Mouse (Mus musculus): ENCODE measurements around the gene Olfr319. TPM values are rescaled to one million over a fixed set of nuclear protein-coding genes. Genes with fewer than 3 reads are reported as not detected.
"Not testable (repeated sequence)": the region's sequence is repeated elsewhere in the genome, so short reads cannot be mapped to it uniquely, and the experiment has no call there.

Olfr319 gene
- polyA plus RNA-seq, 1 experiment, result not detected

DNA sequence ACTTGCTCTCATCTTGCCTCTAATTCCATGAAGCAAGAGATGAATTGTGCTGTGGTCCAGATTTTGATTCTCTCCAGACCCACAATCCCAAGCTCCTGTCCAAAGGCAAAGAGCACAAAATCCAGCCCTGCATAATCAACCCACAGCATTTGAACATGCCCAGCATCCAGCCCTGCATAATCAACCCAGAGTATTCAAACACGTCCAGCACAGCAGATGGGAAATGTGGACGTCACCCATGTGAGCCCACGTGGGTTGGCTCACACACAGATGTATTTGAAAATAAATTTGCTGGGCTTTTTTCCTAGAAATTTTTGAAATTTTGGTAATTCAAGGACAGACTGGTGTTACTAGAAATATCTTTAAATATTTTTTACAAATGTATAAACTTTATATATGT is 34.4 kb downstream of the Olfr319 start:
- H3K4me1 ChIP-seq (ENCODE audit: control insufficient read depth, insufficient read depth, low read length), result no peaks in the 10 kb centered on the region
- 22% methylated on average over 3 of the region's 3 CpGs for WGBS
- H3K27ac ChIP-seq (ENCODE audit: insufficient read depth, low read depth, low read length), result no peak overlapping the region
- TF ChIP-seq CTCF (IDR thresholded peaks at IDR 0.05; ENCODE audit: insufficient read depth, low read depth, low read length), result no peak
- no peak for TF ChIP-seq POLR2A (IDR thresholded peaks at IDR 0.05; ENCODE audit: insufficient read depth, low read depth, low read length)
- no peak overlapping the region for H3K4me3 ChIP-seq (ENCODE audit: insufficient read depth, low read depth, low read length)

DNA sequence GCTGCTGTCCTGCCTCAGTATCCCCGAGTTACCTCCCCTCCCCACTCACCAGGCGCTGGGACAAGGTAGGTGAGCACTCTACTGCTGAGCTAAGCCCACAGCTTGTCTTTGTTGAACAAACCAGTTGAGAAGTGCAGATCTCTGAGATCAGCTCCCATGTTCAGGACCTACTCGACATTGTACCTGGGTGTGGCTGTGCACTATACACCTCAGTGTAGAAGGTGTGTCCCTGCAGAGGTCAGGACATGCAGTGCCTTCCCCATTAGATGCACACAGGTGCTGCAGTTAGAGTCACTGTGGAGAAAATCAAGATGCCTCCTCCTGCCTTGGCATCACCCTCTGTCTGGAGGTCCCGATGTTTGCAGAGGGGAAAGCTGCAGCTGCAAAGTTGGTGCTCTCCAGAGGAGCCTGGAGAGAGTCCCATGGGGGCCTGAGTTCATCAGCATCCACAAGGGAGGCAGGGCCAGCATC is 39.9 kb downstream of the Olfr319 start, which contains the start of gene Olfr317:
TSS of gene Olfr317 (minus strand) at position 421 of the 471 bp plus-strand sequence.
- 82% methylated on average over 4 of the region's 4 CpGs for WGBS
- no peak within 1 kb of the TSS for H3K4me3 ChIP-seq (ENCODE audit: insufficient read depth, low read depth, low read length)
- TF ChIP-seq POLR2A (IDR thresholded peaks at IDR 0.05; ENCODE audit: insufficient read depth, low read depth, low read length) (no peak), CTCF (IDR thresholded peaks at IDR 0.05; ENCODE audit: insufficient read depth, low read depth, low read length) (no peak)
- H3K4me1 ChIP-seq (ENCODE audit: control insufficient read depth, insufficient read depth, low read length), result no peaks in the 10 kb centered on the region
- no peak within 1 kb of the TSS for H3K27ac ChIP-seq (ENCODE audit: insufficient read depth, low read depth, low read length)

DNA sequence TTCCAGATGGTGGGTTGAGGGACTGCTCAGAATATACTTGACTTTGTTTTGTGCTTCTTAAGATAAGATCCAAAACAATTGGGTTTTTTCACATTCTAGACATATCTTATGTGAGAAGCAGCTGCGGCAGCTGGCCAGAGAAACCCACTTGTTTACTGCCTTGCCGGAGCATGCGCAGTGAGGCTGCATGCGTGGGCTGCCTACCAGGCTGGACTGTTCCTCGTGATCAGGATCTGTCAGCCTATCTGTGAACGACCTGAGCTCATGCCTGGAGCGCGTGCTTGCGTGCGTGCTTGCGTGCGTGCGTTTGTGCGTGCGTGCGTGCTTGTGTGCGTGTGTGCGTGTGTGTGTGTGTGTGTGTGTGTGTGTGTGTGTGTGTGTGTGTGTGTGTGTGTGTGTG is 52.1 kb downstream of the Olfr319 start:
- H3K4me1 ChIP-seq (ENCODE audit: control insufficient read depth, insufficient read depth, low read length); H3K27ac ChIP-seq (ENCODE audit: insufficient read depth, low read depth, low read length): not testable (repeated sequence)
- WGBS, result 72% methylated on average over 18 of the region's 18 CpGs

DNA sequence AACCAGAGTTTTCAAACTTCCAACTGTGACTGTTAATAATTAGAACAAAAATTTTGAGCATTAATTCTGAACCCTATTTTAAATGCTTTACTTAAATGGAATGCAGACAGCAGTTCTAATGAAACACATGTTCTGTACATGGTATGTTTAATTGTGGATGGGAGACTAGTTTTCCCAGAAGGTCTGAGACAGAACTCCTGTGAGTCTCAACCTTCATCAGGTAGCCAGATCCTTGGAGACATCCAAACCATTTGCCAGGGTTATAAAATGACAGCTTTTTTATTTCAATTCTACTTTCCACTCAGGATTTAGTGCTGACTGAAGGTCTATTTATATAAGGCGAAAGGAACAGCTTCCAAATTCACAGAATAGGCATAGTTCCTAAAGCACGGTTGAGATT is 53.5 kb downstream of the Olfr319 start, which contains the start of gene Olfr316:
TSS of gene Olfr316 (plus strand) at position 301 of the 400 bp plus-strand sequence.
- 92% methylated on average over 2 of the region's 2 CpGs for WGBS
- H3K4me1 ChIP-seq (ENCODE audit: control insufficient read depth, insufficient read depth, low read length), result no peaks in the 10 kb centered on the region
- no peak within 1 kb of the TSS for H3K4me3 ChIP-seq (ENCODE audit: insufficient read depth, low read depth, low read length)
- TF ChIP-seq CTCF (IDR thresholded peaks at IDR 0.05; ENCODE audit: insufficient read depth, low read depth, low read length) (no peak), POLR2A (IDR thresholded peaks at IDR 0.05; ENCODE audit: insufficient read depth, low read depth, low read length) (no peak)
- no peak within 1 kb of the TSS for H3K27ac ChIP-seq (ENCODE audit: insufficient read depth, low read depth, low read length)

More for the DNA sequence above, 52.1 kb downstream of the Olfr319 start:
- H3K4me3 ChIP-seq (ENCODE audit: insufficient read depth, low read depth, low read length), result not testable (repeated sequence)

Other genes starting within 250 kb of the Olfr319 start
- gene Lypd9, start 246.2 kb upstream of the Olfr319 start, polyA plus RNA-seq (2012; ENCODE audit: insufficient read depth, insufficient read length, low replicate concordance, missing spikeins), result not detected in 2 replicates
- gene Olfr30, start 236.9 kb upstream of the Olfr319 start, polyA plus RNA-seq (2012; ENCODE audit: insufficient read depth, insufficient read length, low replicate concordance, missing spikeins), result not detected in 2 replicates
- gene Olfr332, start 206.6 kb upstream of the Olfr319 start, polyA plus RNA-seq (2012; ENCODE audit: insufficient read depth, insufficient read length, low replicate concordance, missing spikeins), result not detected in 2 replicates
- not detected in 2 replicates for gene Olfr331, start 196.6 kb upstream of the Olfr319 start, polyA plus RNA-seq (2012; ENCODE audit: insufficient read depth, insufficient read length, low replicate concordance, missing spikeins)
- gene Olfr330, start 164.3 kb upstream of the Olfr319 start, polyA plus RNA-seq (2012; ENCODE audit: insufficient read depth, insufficient read length, low replicate concordance, missing spikeins), result not detected in 2 replicates
- gene Olfr329-ps, start 152.7 kb upstream of the Olfr319 start, polyA plus RNA-seq (2012; ENCODE audit: insufficient read depth, insufficient read length, low replicate concordance, missing spikeins), result not detected in 2 replicates
- gene Olfr328, start 143.5 kb upstream of the Olfr319 start, polyA plus RNA-seq (2012; ENCODE audit: insufficient read depth, insufficient read length, low replicate concordance, missing spikeins), result not detected in 2 replicates
- gene Olfr224, start 128.6 kb upstream of the Olfr319 start, polyA plus RNA-seq (2012; ENCODE audit: insufficient read depth, insufficient read length, low replicate concordance, missing spikeins), result not detected in 2 replicates
- gene Olfr325, start 121.4 kb upstream of the Olfr319 start, polyA plus RNA-seq (2012; ENCODE audit: insufficient read depth, insufficient read length, low replicate concordance, missing spikeins), result not detected in 2 replicates
- gene Olfr324, start 104.0 kb upstream of the Olfr319 start, polyA plus RNA-seq (2012; ENCODE audit: insufficient read depth, insufficient read length, low replicate concordance, missing spikeins), result not detected in 2 replicates
- not detected in 2 replicates for gene 2210407C18Rik, start 83.1 kb upstream of the Olfr319 start, polyA plus RNA-seq (2012; ENCODE audit: insufficient read depth, insufficient read length, low replicate concordance, missing spikeins)
- not detected in 2 replicates for gene Olfr323, start 68.7 kb upstream of the Olfr319 start, polyA plus RNA-seq (2012; ENCODE audit: insufficient read depth, insufficient read length, low replicate concordance, missing spikeins)
- not detected in 2 replicates for gene Trim58, start 58.7 kb upstream of the Olfr319 start, polyA plus RNA-seq (2012; ENCODE audit: insufficient read depth, insufficient read length, low replicate concordance, missing spikeins)
- not detected in 2 replicates for gene Olfr322, start 40.4 kb upstream of the Olfr319 start, polyA plus RNA-seq (2012; ENCODE audit: insufficient read depth, insufficient read length, low replicate concordance, missing spikeins)
- gene Olfr320, start 18.1 kb upstream of the Olfr319 start, polyA plus RNA-seq (2012; ENCODE audit: insufficient read depth, insufficient read length, low replicate concordance, missing spikeins), result not detected in 2 replicates
- not detected in 2 replicates for gene Olfr318, start 24.9 kb downstream of the Olfr319 start, polyA plus RNA-seq (2012; ENCODE audit: insufficient read depth, insufficient read length, low replicate concordance, missing spikeins)
- not detected in 2 replicates for gene Olfr317, start 40.0 kb downstream of the Olfr319 start, polyA plus RNA-seq (2012; ENCODE audit: insufficient read depth, insufficient read length, low replicate concordance, missing spikeins)
- gene Olfr316, start 53.6 kb downstream of the Olfr319 start, polyA plus RNA-seq (2012; ENCODE audit: insufficient read depth, insufficient read length, low replicate concordance, missing spikeins), result not detected in 2 replicates
- not detected in 2 replicates for gene Olfr315, start 74.0 kb downstream of the Olfr319 start, polyA plus RNA-seq (2012; ENCODE audit: insufficient read depth, insufficient read length, low replicate concordance, missing spikeins)
- gene Olfr314, start 83.8 kb downstream of the Olfr319 start, polyA plus RNA-seq (2012; ENCODE audit: insufficient read depth, insufficient read length, low replicate concordance, missing spikeins), result not detected in 2 replicates
- gene Fam183b, start 102.8 kb downstream of the Olfr319 start, polyA plus RNA-seq (2012; ENCODE audit: insufficient read depth, insufficient read length, low replicate concordance, missing spikeins), result not detected in 2 replicates
- not detected in 2 replicates for gene Olfr313, start 115.8 kb downstream of the Olfr319 start, polyA plus RNA-seq (2012; ENCODE audit: insufficient read depth, insufficient read length, low replicate concordance, missing spikeins)
- gene Olfr312, start 130.1 kb downstream of the Olfr319 start, polyA plus RNA-seq (2012; ENCODE audit: insufficient read depth, insufficient read length, low replicate concordance, missing spikeins), result not detected in 2 replicates
- not detected in 2 replicates for gene Olfr311, start 140.1 kb downstream of the Olfr319 start, polyA plus RNA-seq (2012; ENCODE audit: insufficient read depth, insufficient read length, low replicate concordance, missing spikeins)
- not detected in 2 replicates for gene Gm12258, start 148.0 kb downstream of the Olfr319 start, polyA plus RNA-seq (2012; ENCODE audit: insufficient read depth, insufficient read length, low replicate concordance, missing spikeins)
- gene 2810021J22Rik, start 168.1 kb downstream of the Olfr319 start, polyA plus RNA-seq (2012; ENCODE audit: insufficient read depth, insufficient read length, low replicate concordance, missing spikeins), result not detected in 2 replicates
- not detected in 2 replicates for gene Zfp39, start 205.1 kb downstream of the Olfr319 start, polyA plus RNA-seq (2012; ENCODE audit: insufficient read depth, insufficient read length, low replicate concordance, missing spikeins)
- not detected in 2 replicates for gene Btnl10, start 218.7 kb downstream of the Olfr319 start, polyA plus RNA-seq (2012; ENCODE audit: insufficient read depth, insufficient read length, low replicate concordance, missing spikeins)
- not detected in 2 replicates for gene Rnf187, start 239.8 kb downstream of the Olfr319 start, polyA plus RNA-seq (2012; ENCODE audit: insufficient read depth, insufficient read length, low replicate concordance, missing spikeins)
- not detected in 2 replicates for gene Hist3h2ba, start 249.8 kb downstream of the Olfr319 start, polyA plus RNA-seq (2012; ENCODE audit: insufficient read depth, insufficient read length, low replicate concordance, missing spikeins)